Mouse (Mus musculus) kidney, adult 2 months (tissue): ENCODE data around the gene Vps53. TPM values are rescaled to one million over a fixed set of nuclear protein-coding genes. Genes with fewer than 3 reads are reported as not detected.
A peak's percentile ranks its signal among the peaks of the same experiment; 100 is the strongest.

Experiments
- DNase-seq: peaks from one replicate; pipeline ENCODE4 v3.0.0; 2021
- H3K27ac ChIP-seq: fragments of 200-500 bp; 2 replicates; pipeline ENCODE4 v1.5.1; 2012; ENCODE audit warnings: low read depth, low read length, control low read depth, inconsistent platforms; ENCODE audit not compliant: insufficient read depth
- H3K27me3 ChIP-seq: fragments of 200-500 bp; replicated peaks from 2 replicates; pipeline ENCODE4 v1.6.1; 2012; ENCODE audit warnings: mild to moderate bottlenecking, moderate library complexity, low read length, inconsistent platforms; ENCODE audit not compliant: control insufficient read depth, insufficient read depth
- H3K36me3 ChIP-seq: fragments of 200-500 bp; 2 replicates; pipeline ENCODE4 v1.6.1; 2012; ENCODE audit warnings: mild to moderate bottlenecking, moderate library complexity, low read length, inconsistent platforms; ENCODE audit not compliant: control insufficient read depth, insufficient read depth
- H3K4me1 ChIP-seq: fragments of 200-500 bp; 2 replicates; pipeline ENCODE4 v1.6.1; 2011; ENCODE audit warnings: low read length; ENCODE audit not compliant: control insufficient read depth, insufficient read depth
- H3K4me3 ChIP-seq: fragments of 200-500 bp; 2 replicates; pipeline ENCODE4 v1.5.1; 2011; ENCODE audit warnings: mild to moderate bottlenecking, low read depth, low read length, control low read depth; ENCODE audit not compliant: insufficient read depth
- CTCF ChIP-seq: fragments of 200-500 bp; conservative IDR thresholded peaks from 2 replicates; pipeline ENCODE4 v1.5.1; 2011; ENCODE audit warnings: low read depth, mild to moderate bottlenecking, control low read depth, low read length, moderate library complexity, mixed read lengths; ENCODE audit not compliant: insufficient read depth, insufficient read length
- POLR2A ChIP-seq: fragments of 200-500 bp; IDR thresholded peaks from one replicate; pipeline ENCODE4 v1.6.1; 2011; ENCODE audit warnings: low read depth, low read length, control low read depth
- WGBS: fragments of 180-500 bp; shearing (Covaris S2); methylation state at CpG from one replicate; pipeline ENCODE4 v1.1.7; 2018; 5-methylcytosine and 5-hydroxymethylcytosine counted together
- polyA plus RNA-seq: library from polyadenylated mRNA; depleted of rRNA; stranded (reverse); fragments of >200 nt; gene quantifications from 2 replicates; pipeline ENCODE4 v1.2.3, GENCODE M21; 2012

Gene Vps53
- polyA plus RNA-seq, 1 experiment = 47.5 TPM

DNA sequence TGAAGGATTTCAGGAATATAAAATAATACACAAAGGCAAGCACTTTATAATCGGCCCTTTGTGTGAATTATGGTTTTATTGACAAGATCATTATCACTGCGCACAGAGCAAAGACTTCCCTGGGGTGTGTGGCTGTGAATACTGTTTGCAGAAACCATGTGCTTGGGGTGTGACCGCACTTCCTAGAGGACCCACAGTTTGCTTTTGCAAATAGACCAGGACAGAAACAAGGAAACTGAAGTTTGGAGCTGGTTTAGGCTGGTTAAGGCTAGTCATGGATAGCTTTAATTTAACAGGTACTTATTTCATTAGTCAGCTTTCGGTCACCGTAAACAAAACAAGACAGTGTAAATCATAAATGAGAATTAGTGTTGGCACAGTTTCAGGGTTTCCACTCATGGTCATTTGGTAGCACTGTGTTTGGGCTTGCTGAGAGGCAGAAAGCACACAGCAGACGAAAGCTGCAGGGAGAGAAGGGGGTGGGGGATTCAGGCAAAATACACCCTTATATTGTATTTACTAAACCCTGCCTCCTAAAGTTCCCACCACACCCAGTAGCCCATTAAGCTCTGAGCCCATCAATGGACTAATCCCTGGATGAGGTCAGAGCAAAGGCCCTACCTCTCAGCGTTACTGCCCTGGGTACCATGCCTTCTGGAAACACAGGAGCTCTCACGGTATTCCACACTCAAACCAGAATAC lies 17.0 kb upstream of the Vps53 start:
- no peaks in the 10 kb centered on the region; the same call in 1 of the 2 replicates for H3K4me1 ChIP-seq
- H3K36me3 ChIP-seq = no peaks in the 10 kb centered on the region
- TF ChIP-seq CTCF (no peak), POLR2A (no peak)
- 44% methylated on average over 8 of the region's 8 CpGs for WGBS
- no peaks in the 10 kb centered on the region for H3K27me3 ChIP-seq
- peak; percentile 27 for DNase-seq
- no peak overlapping the region for H3K27ac ChIP-seq
- no peak overlapping the region for H3K4me3 ChIP-seq

DNA sequence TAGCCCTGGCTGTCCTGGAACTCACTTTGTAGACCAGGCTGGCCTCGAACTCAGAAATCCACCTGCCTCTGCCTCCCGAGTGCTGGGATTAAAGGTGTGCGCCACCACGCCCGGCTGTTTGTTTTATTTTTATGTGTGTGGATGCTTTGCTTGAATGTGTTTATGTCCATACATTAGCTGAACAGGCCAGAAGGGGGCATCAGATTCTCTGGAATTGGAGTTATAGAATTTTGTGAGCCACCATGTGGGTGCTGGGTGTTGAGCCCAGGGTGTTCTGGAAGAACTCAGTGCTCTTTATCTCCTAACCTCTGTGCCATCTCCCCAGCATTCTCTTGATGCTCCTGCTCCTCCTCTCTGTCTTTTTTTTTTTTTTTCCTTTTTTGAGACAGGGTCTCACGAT lies 7.5 kb upstream of the Vps53 start:
- Histone ChIP-seq H3K27me3 (no peaks in the 10 kb centered on the region), H3K36me3 (no peaks in the 10 kb centered on the region), H3K4me3 (no peak overlapping the region), H3K4me1 (no peaks in the 10 kb centered on the region), H3K27ac (no peak overlapping the region)
- WGBS = 94% methylated on average over 6 of the region's 6 CpGs
- TF ChIP-seq CTCF (no peak), POLR2A (no peak)
- no peak for DNase-seq

DNA sequence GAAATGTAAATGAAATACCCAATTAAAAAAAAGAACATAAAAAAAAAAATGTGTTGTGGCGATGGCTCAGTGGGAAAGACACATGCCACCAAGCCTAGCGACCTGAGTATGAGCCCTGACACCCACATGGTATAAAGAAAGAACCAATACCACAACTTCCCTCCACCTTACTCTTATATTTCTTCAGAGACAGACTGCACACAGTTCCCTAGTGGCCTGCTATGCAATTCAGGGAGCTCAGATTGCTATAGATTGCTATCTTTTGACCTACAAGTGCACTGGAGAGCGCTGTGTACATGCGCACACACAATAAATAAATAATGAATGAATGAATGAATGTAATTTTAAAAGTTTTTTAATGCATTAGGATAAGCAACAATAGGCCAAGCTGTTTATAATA lies 4.3 kb upstream of the Vps53 start:
- no peaks in the 10 kb centered on the region for H3K27me3 ChIP-seq
- TF ChIP-seq POLR2A (no peak), CTCF (no peak)
- no peak for DNase-seq
- H3K27ac ChIP-seq = no peak overlapping the region
- H3K4me1 ChIP-seq = no peaks in the 10 kb centered on the region
- 80% methylated on average over 4 of the region's 4 CpGs for WGBS
- H3K4me3 ChIP-seq = no peak overlapping the region
- H3K36me3 ChIP-seq = no peaks in the 10 kb centered on the region

DNA sequence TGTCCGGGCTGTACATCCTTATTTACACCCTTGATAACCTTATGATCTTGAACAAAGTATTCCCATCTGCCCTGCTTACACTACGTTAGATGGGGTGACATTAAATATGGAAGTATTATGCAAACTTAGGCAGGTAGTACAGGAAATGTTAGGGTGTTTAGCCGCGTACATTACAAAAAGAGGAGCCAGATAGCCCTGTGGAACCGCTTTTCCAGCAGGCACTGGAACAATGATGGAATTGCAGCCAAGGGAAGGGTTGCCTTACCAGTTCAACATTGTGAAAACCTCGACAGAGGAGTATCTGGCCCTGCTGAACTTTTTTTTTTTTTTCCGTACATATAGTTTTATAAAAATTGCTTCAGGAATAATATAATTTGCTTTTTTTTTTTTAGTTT lies 696 bp upstream of the Vps53 start:
- no peaks in the 10 kb centered on the region for H3K4me1 ChIP-seq
- H3K27me3 ChIP-seq = no peaks in the 10 kb centered on the region
- DNase-seq = no peak
- no peaks in the 10 kb centered on the region; the same call in 1 of the 2 replicates for H3K36me3 ChIP-seq
- peak overlapping the region; percentile 93 for H3K4me3 ChIP-seq
- TF ChIP-seq CTCF = no peak
- no peak for TF ChIP-seq POLR2A
- 13% methylated on average over 7 of the region's 7 CpGs for WGBS
- H3K27ac ChIP-seq = no peak overlapping the region

DNA sequence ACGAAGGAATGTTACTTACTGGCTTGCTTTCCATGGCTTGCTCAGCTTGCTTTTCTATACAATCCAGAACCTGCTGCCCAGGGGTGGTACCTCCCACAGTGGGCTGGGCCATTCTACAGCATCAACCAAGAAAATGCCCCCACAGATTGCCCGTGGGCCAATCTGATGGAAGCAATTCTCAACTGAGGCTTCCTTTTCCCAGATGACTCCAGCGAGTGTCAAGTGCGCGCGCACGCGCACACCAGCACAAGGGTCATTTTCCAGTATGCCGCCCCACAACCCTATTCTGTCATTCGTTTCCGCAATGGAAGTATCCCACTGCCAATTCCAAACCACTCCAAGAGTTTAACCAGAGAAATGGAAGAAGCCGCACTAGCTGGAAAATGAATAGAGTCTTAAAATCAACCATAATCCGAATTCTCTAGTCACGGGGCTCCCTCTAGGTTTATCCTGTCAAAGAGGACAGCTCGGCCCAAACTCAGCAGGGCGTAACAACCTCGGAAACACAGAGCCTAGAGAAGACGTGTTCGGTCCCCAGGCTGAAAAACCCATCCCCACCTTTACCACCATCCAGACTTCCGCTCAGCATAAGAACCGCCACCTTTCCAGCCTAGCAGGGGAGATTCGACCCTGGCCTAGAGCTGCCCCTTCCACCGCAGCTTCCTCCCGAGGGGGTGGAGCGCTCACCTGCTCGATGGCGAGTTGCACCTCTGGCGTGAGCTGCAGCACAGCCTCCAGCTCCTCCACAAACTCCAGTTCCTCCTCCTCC lies 537 bp downstream of the Vps53 start:
- peak overlapping the region; percentile 93 for H3K4me3 ChIP-seq
- H3K27ac ChIP-seq = peak overlapping the region; percentile 71
- no peaks in the 10 kb centered on the region; the same call in 1 of the 2 replicates for H3K36me3 ChIP-seq
- no peaks in the 10 kb centered on the region for H3K4me1 ChIP-seq
- no peaks in the 10 kb centered on the region for H3K27me3 ChIP-seq
- TF ChIP-seq CTCF (no peak), POLR2A (no peak)
- peak; percentile 61 for DNase-seq
- WGBS = under 1% methylated on average over 28 of the region's 28 CpGs

DNA sequence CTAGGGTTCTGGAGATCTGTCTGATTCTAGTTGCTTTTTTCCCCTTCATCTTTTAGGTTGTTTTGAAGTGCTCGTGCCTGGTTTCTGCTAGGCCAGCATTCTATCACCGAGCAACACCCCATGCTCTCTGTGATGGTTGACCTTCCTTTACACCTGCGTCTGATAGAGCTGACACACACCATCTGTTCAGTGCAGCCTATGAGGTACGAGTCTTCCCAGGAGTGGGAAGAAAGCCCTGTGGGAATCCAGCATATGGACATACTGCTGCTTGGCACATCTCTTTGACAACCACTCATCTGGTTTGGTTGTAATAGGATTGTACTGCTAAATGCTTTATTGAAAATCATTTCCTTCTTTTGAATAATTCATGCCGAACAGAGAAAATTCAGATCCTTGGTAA lies 9.2 kb downstream of the Vps53 start:
- no peaks in the 10 kb centered on the region for H3K27me3 ChIP-seq
- H3K4me1 ChIP-seq = no peaks in the 10 kb centered on the region; the same call in 1 of the 2 replicates
- H3K27ac ChIP-seq = no peak overlapping the region
- 71% methylated on average over 5 of the region's 5 CpGs for WGBS
- no peak for TF ChIP-seq CTCF
- no peak for TF ChIP-seq POLR2A
- no peak overlapping the region for H3K4me3 ChIP-seq
- H3K36me3 ChIP-seq = peaks cover 2% of the 10 kb centered on the region
- no peak for DNase-seq

DNA sequence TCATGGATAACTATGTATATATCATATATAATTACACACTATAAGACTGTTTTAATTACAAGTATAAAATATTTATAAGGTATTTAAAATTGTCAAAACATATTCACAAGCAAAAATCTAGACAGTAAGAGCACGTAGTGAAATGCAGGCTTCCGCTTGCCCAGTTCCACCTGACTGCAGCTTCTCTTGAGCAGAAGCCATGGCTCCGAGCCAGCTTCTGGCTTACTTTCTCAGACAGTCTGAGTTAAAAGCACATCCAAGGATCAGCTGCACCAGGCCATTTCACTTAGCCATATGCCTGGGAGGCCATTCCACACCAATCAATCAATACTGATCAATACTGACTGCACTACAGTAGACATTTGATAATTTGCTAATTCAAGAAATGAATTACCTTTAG lies 10.5 kb downstream of the Vps53 start:
- no peak overlapping the region for H3K4me3 ChIP-seq
- no peaks in the 10 kb centered on the region; the same call in 1 of the 2 replicates for H3K4me1 ChIP-seq
- H3K27ac ChIP-seq = no peak overlapping the region
- no peaks in the 10 kb centered on the region for H3K27me3 ChIP-seq
- H3K36me3 ChIP-seq = peaks cover 2% of the 10 kb centered on the region
- 35% methylated on average over 3 of the region's 3 CpGs for WGBS
- TF ChIP-seq CTCF (no peak), POLR2A (no peak)
- peak; percentile 85 for DNase-seq
